Mouse (Mus musculus): ENCODE data around the gene Mfsd4a. TPM values are rescaled to one million over a fixed set of nuclear protein-coding genes. Genes with fewer than 3 reads are reported as not detected.

Mfsd4a gene
- 3.7 and 5.0 TPM in 2 replicates for polyA plus RNA-seq (2014; fragmentation: Nextera tagmentation; extraction: Ambion mirVana)

GRCm38 (mm10) chr1:132067261-132068255 is at the start of gene Mfsd4a:
Gene Mfsd4a, minus strand, starts transcription at chr1:132068062.
- peak; percentile 60 for ATAC-seq
- H3K27ac ChIP-seq (ENCODE audit: low read depth, low read length) = no peak within 1 kb of the TSS; the same call in 1 of the 2 replicates
- DNase-seq (ENCODE audit: low spot score) = peak; percentile 42
- peak within 1 kb of the TSS; percentile 66 for H3K9ac ChIP-seq (ENCODE audit: low read length)
- H3K9me3 ChIP-seq (replicated peaks; ENCODE audit: control insufficient read depth, low read length) = no peaks in the 10 kb centered on the region
- H3K4me1 ChIP-seq (ENCODE audit: control insufficient read depth, insufficient read depth, low read length) = peaks cover 4% of the 10 kb centered on the region
- 3% methylated on average over 57 of the region's 80 CpGs for WGBS
- peaks cover 19% of the 10 kb centered on the region for H3K27me3 ChIP-seq (replicated peaks; ENCODE audit: control insufficient read depth, insufficient read depth, low read length)
- peak within 1 kb of the TSS; percentile 84 for H3K4me2 ChIP-seq (ENCODE audit: low read length)
- H3K36me3 ChIP-seq (ENCODE audit: control insufficient read depth, insufficient read depth, low read length) = no peaks in the 10 kb centered on the region
- peak within 1 kb of the TSS; percentile 40 for H3K4me3 ChIP-seq (ENCODE audit: low read depth, low read length)

- H3K4me3 ChIP-seq (ENCODE audit: low read depth, low read length) = no peak overlapping the region
- H3K4me2 ChIP-seq (ENCODE audit: low read length) = no peak overlapping the region
- DNase-seq (ENCODE audit: low spot score) = peak; percentile 74
- WGBS = 18% methylated on average over 18 of the region's 18 CpGs
- no peaks in the 10 kb centered on the region for H3K36me3 ChIP-seq (ENCODE audit: control insufficient read depth, insufficient read depth, low read length)
- no peak overlapping the region for H3K9ac ChIP-seq (ENCODE audit: low read length)
- no peaks in the 10 kb centered on the region for H3K27me3 ChIP-seq (replicated peaks; ENCODE audit: control insufficient read depth, insufficient read depth, low read length)
- ATAC-seq = no peak
- no peak overlapping the region for H3K27ac ChIP-seq (ENCODE audit: low read depth, low read length)
- H3K4me1 ChIP-seq (ENCODE audit: control insufficient read depth, insufficient read depth, low read length) = no peaks in the 10 kb centered on the region
- no peaks in the 10 kb centered on the region for H3K9me3 ChIP-seq (replicated peaks; ENCODE audit: control insufficient read depth, low read length)
Measured at GRCm38 (mm10) chr1:132116606-132117005, 48.7 kb upstream of the Mfsd4a start.

GRCm38 (mm10) chr1:132113098-132113497 is 45.2 kb upstream of the Mfsd4a start:
- Histone ChIP-seq H3K9ac (ENCODE audit: low read length) (no peak overlapping the region), H3K27ac (ENCODE audit: low read depth, low read length) (no peak overlapping the region), H3K4me2 (ENCODE audit: low read length) (no peak overlapping the region), H3K4me3 (ENCODE audit: low read depth, low read length) (no peak overlapping the region), H3K9me3 (replicated peaks; ENCODE audit: control insufficient read depth, low read length) (no peaks in the 10 kb centered on the region), H3K27me3 (replicated peaks; ENCODE audit: control insufficient read depth, insufficient read depth, low read length) (no peaks in the 10 kb centered on the region), H3K4me1 (ENCODE audit: control insufficient read depth, insufficient read depth, low read length) (no peaks in the 10 kb centered on the region), H3K36me3 (ENCODE audit: control insufficient read depth, insufficient read depth, low read length) (no peaks in the 10 kb centered on the region)
- DNase-seq (ENCODE audit: low spot score) (no peak), ATAC-seq (no peak)
- 47% methylated on average over 3 of the region's 3 CpGs for WGBS

GRCm38 (mm10) chr1:132112426-132112825 is 44.6 kb upstream of the Mfsd4a start:
- Histone ChIP-seq H3K4me1 (ENCODE audit: control insufficient read depth, insufficient read depth, low read length) (no peaks in the 10 kb centered on the region), H3K4me3 (ENCODE audit: low read depth, low read length) (no peak overlapping the region), H3K27ac (ENCODE audit: low read depth, low read length) (no peak overlapping the region), H3K4me2 (ENCODE audit: low read length) (no peak overlapping the region), H3K9me3 (replicated peaks; ENCODE audit: control insufficient read depth, low read length) (no peaks in the 10 kb centered on the region), H3K36me3 (ENCODE audit: control insufficient read depth, insufficient read depth, low read length) (no peaks in the 10 kb centered on the region), H3K27me3 (replicated peaks; ENCODE audit: control insufficient read depth, insufficient read depth, low read length) (no peaks in the 10 kb centered on the region), H3K9ac (ENCODE audit: low read length) (no peak overlapping the region)
- 85% methylated on average over 8 of the region's 8 CpGs for WGBS
- ATAC-seq (no peak), DNase-seq (ENCODE audit: low spot score) (no peak)

- H3K4me1 ChIP-seq (ENCODE audit: control insufficient read depth, insufficient read depth, low read length) = no peaks in the 10 kb centered on the region
- no peak overlapping the region for H3K4me2 ChIP-seq (ENCODE audit: low read length)
- H3K9me3 ChIP-seq (replicated peaks; ENCODE audit: control insufficient read depth, low read length) = no peaks in the 10 kb centered on the region
- ATAC-seq (no peak), DNase-seq (ENCODE audit: low spot score) (no peak)
- no peak overlapping the region for H3K27ac ChIP-seq (ENCODE audit: low read depth, low read length)
- no peak overlapping the region for H3K4me3 ChIP-seq (ENCODE audit: low read depth, low read length)
- H3K36me3 ChIP-seq (ENCODE audit: control insufficient read depth, insufficient read depth, low read length) = no peaks in the 10 kb centered on the region
- no peaks in the 10 kb centered on the region for H3K27me3 ChIP-seq (replicated peaks; ENCODE audit: control insufficient read depth, insufficient read depth, low read length)
- 78% methylated on average over 1 of the region's 1 CpGs for WGBS
- no peak overlapping the region for H3K9ac ChIP-seq (ENCODE audit: low read length)
Measured at GRCm38 (mm10) chr1:132111411-132111810, 43.5 kb upstream of the Mfsd4a start.

- Histone ChIP-seq H3K27me3 (replicated peaks; ENCODE audit: control insufficient read depth, insufficient read depth, low read length) (no peaks in the 10 kb centered on the region), H3K36me3 (ENCODE audit: control insufficient read depth, insufficient read depth, low read length) (no peaks in the 10 kb centered on the region), H3K4me2 (ENCODE audit: low read length) (no peak overlapping the region), H3K9me3 (replicated peaks; ENCODE audit: control insufficient read depth, low read length) (no peaks in the 10 kb centered on the region), H3K4me3 (ENCODE audit: low read depth, low read length) (no peak overlapping the region), H3K9ac (ENCODE audit: low read length) (no peak overlapping the region), H3K4me1 (ENCODE audit: control insufficient read depth, insufficient read depth, low read length) (no peaks in the 10 kb centered on the region), H3K27ac (ENCODE audit: low read depth, low read length) (no peak overlapping the region)
- WGBS = 73% methylated on average over 2 of the region's 2 CpGs
- DNase-seq (ENCODE audit: low spot score) (no peak), ATAC-seq (no peak)
Measured at GRCm38 (mm10) chr1:132109368-132109767, 41.5 kb upstream of the Mfsd4a start.

GRCm38 (mm10) chr1:132104353-132104752 is 36.5 kb upstream of the Mfsd4a start:
- Histone ChIP-seq H3K27ac (ENCODE audit: low read depth, low read length) (no peak overlapping the region), H3K27me3 (replicated peaks; ENCODE audit: control insufficient read depth, insufficient read depth, low read length) (no peaks in the 10 kb centered on the region), H3K36me3 (ENCODE audit: control insufficient read depth, insufficient read depth, low read length) (no peaks in the 10 kb centered on the region), H3K9ac (ENCODE audit: low read length) (no peak overlapping the region), H3K4me1 (ENCODE audit: control insufficient read depth, insufficient read depth, low read length) (no peaks in the 10 kb centered on the region), H3K4me3 (ENCODE audit: low read depth, low read length) (no peak overlapping the region), H3K4me2 (ENCODE audit: low read length) (no peak overlapping the region), H3K9me3 (replicated peaks; ENCODE audit: control insufficient read depth, low read length) (no peaks in the 10 kb centered on the region)
- ATAC-seq (no peak), DNase-seq (ENCODE audit: low spot score) (no peak)
- WGBS = 68% methylated on average over 14 of the region's 14 CpGs

- no peaks in the 10 kb centered on the region for H3K4me1 ChIP-seq (ENCODE audit: control insufficient read depth, insufficient read depth, low read length)
- DNase-seq (ENCODE audit: low spot score) (no peak), ATAC-seq (no peak)
- no peak overlapping the region for H3K27ac ChIP-seq (ENCODE audit: low read depth, low read length)
- H3K9ac ChIP-seq (ENCODE audit: low read length) = no peak overlapping the region
- H3K27me3 ChIP-seq (replicated peaks; ENCODE audit: control insufficient read depth, insufficient read depth, low read length) = no peaks in the 10 kb centered on the region
- no peak overlapping the region for H3K4me2 ChIP-seq (ENCODE audit: low read length)
- H3K9me3 ChIP-seq (replicated peaks; ENCODE audit: control insufficient read depth, low read length) = no peaks in the 10 kb centered on the region
- no peaks in the 10 kb centered on the region for H3K36me3 ChIP-seq (ENCODE audit: control insufficient read depth, insufficient read depth, low read length)
- WGBS = 76% methylated on average over 6 of the region's 6 CpGs
- H3K4me3 ChIP-seq (ENCODE audit: low read depth, low read length) = no peak overlapping the region
Measured at GRCm38 (mm10) chr1:132101953-132102697, 34.3 kb upstream of the Mfsd4a start.

All from forebrain, embryonic 14.5 days (tissue).